Mouse (Mus musculus): Measurements from ENCODE around the gene Ero1lb. TPM values are rescaled to one million over a fixed set of nuclear protein-coding genes. Genes with fewer than 3 reads are reported as not detected.

Gene Ero1lb
- 6.9 and 7.7 TPM in 2 replicates for polyA plus RNA-seq (2014; fragmentation: Nextera tagmentation; extraction: Ambion mirVana)

DNA sequence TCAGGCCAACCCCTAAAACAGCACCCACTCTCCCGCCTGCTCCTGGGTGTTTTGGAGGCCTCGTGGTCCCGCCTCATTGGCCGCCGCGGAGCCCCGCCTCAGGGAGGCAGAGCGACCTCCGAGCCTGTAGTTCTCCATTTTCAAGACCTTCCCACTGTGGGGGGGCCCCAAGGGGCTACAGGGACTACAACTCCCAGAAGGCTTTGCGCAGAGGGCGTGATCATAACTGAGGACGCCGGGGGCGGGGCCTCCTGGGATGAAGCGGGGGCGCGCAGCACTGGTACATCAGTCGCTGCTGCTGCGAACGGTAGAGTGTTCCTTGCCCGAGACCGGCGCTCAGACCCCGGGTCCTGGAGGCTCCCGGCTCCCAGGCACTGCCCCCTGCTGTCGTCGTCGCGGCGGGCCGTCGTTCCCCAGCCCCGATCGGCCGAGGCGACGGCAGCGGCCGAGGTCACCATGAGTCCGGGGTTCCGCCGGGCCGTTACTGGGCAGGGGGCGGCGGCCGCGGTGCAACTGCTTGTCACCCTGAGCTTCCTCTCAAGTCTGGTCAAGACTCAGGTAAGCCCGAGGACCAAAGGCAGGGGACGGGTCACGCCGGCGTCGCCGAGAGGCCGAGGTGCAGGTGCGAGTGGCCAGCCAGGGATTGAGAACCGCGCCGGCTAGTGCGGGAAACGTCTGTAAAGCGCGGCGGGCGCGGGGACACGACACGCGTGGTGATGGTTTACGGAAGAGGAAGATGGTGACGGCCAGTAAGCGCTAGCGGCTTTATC, at the start of gene Ero1lb:
Ero1lb (plus strand) TSS at position 254 of the 770 bp plus-strand sequence.
- Histone ChIP-seq H3K36me3 (ENCODE audit: control insufficient read depth, insufficient read depth, low read length) (no peaks in the 10 kb centered on the region), H3K9ac (ENCODE audit: low read length) (peak within 1 kb of the TSS; percentile 81), H3K4me3 (ENCODE audit: control insufficient read depth in 1 of 2, insufficient read depth in 1 of 2, low read depth in 1 of 2, low read length in 2 of 2) (peak within 1 kb of the TSS; percentile 77 to 83), H3K4me2 (ENCODE audit: low read length) (peak within 1 kb of the TSS; percentile 95), H3K9me3 (ENCODE audit: control insufficient read depth, low read length) (no peaks in the 10 kb centered on the region), H3K27me3 (ENCODE audit: control insufficient read depth, insufficient read depth, low read length) (no peaks in the 10 kb centered on the region), H3K27ac (replicated peaks in 1 of 2; ENCODE audit: control insufficient read depth in 1 of 2, insufficient read depth in 1 of 2, low read depth in 2 of 2, low read length in 2 of 2) (peak within 1 kb of the TSS in 1 of 2 experiments; percentile 33; a peak in 1 of 4 replicates), H3K4me1 (ENCODE audit: control insufficient read depth in 2 of 2, insufficient read depth in 2 of 2, low read length in 2 of 2) (peaks cover 3 to 8% of the 10 kb centered on the region in 2 experiments)
- peak; percentile 98 for ATAC-seq (ENCODE audit: insufficient number of reproducible peaks, insufficient read depth, low FRiP score, low read depth)
- under 1% methylated on average over 73 of the region's 73 CpGs for WGBS

DNA sequence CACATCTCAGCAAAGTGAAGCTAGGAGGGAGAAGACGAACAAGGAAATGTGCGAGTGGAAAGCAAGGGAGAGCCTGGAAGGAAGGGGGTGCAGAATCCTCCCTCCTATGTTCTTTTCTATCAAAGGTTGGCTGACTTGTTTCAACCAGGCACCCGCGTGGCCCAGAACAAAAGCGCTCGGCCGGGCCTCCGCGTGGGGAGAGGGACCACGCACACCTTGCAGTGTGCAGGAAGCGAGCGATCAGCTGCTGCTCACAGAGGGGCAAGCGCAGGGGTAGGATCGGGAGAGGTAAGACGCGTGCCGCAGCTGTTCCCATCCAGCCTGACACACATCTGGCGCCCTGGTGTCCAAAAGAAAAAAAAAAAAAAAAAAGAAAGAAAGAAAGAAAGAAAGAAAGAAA, 46.3 kb upstream of the Ero1lb start:
- Histone ChIP-seq H3K9me3 (ENCODE audit: control insufficient read depth, low read length) (no peaks in the 10 kb centered on the region), H3K27me3 (ENCODE audit: control insufficient read depth, insufficient read depth, low read length) (no peaks in the 10 kb centered on the region; the same call in 1 of the 2 replicates), H3K9ac (ENCODE audit: low read length) (peak overlapping the region; percentile 72), H3K4me2 (ENCODE audit: low read length) (peak overlapping the region; percentile 100), H3K36me3 (ENCODE audit: control insufficient read depth, insufficient read depth, low read length) (no peaks in the 10 kb centered on the region), H3K4me1 (ENCODE audit: control insufficient read depth in 2 of 2, insufficient read depth in 2 of 2, low read length in 2 of 2) (no peaks in the 10 kb centered on the region), H3K4me3 (ENCODE audit: control insufficient read depth in 1 of 2, insufficient read depth in 1 of 2, low read depth in 1 of 2, low read length in 2 of 2) (peak overlapping the region; percentile 23 to 66), H3K27ac (replicated peaks in 1 of 2; ENCODE audit: control insufficient read depth in 1 of 2, insufficient read depth in 1 of 2, low read depth in 2 of 2, low read length in 2 of 2) (no peak overlapping the region)
- WGBS = 6% methylated on average over 18 of the region's 18 CpGs
- ATAC-seq (ENCODE audit: insufficient number of reproducible peaks, insufficient read depth, low FRiP score, low read depth) = no peak

DNA sequence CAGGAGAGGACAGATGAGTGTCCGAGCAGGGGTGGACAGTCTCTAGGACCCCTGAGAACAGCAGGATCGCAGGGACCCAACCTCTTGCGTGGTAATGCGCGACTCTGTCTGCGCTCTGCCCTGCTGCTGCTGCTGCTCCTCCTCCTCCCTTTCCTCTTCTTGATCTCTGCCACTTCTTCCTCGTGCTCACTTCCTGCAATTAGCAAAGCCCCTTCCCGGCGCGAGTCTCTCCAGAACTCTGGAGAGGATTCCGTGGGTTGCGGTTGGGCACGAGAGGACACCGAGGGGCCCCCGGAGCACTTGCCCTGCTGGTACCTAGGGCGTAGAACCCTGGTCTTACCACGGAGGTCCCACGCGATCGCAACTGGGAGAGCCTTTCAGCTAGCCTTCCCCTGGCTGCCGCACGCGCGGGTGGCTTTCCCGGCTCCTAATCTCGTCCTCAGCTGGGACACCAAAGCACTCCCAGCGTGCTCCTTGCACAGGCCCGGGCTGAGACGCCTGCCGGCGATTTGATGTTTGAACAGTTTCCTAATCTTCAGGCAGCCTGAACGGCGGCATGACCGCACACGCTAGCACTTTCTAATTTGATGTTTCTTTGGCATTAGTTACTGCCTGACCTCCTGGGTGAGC, 45.6 kb upstream of the Ero1lb start, which contains the start of gene Edaradd:
Edaradd (minus strand) TSS at position 484 of the 630 bp plus-strand sequence.
- Histone ChIP-seq H3K27ac (replicated peaks in 1 of 2; ENCODE audit: control insufficient read depth in 1 of 2, insufficient read depth in 1 of 2, low read depth in 2 of 2, low read length in 2 of 2) (no peak within 1 kb of the TSS), H3K27me3 (ENCODE audit: control insufficient read depth, insufficient read depth, low read length) (no peaks in the 10 kb centered on the region; the same call in 1 of the 2 replicates), H3K9me3 (ENCODE audit: control insufficient read depth, low read length) (no peaks in the 10 kb centered on the region), H3K4me3 (ENCODE audit: control insufficient read depth in 1 of 2, insufficient read depth in 1 of 2, low read depth in 1 of 2, low read length in 2 of 2) (peak within 1 kb of the TSS; percentile 53 to 66), H3K4me2 (ENCODE audit: low read length) (peak within 1 kb of the TSS; percentile 100), H3K4me1 (ENCODE audit: control insufficient read depth in 2 of 2, insufficient read depth in 2 of 2, low read length in 2 of 2) (no peaks in the 10 kb centered on the region), H3K9ac (ENCODE audit: low read length) (peak within 1 kb of the TSS; percentile 72), H3K36me3 (ENCODE audit: control insufficient read depth, insufficient read depth, low read length) (no peaks in the 10 kb centered on the region)
- peak; percentile 50; the same call in 1 of the 2 replicates for ATAC-seq (ENCODE audit: insufficient number of reproducible peaks, insufficient read depth, low FRiP score, low read depth)
- under 1% methylated on average over 35 of the region's 35 CpGs for WGBS

DNA sequence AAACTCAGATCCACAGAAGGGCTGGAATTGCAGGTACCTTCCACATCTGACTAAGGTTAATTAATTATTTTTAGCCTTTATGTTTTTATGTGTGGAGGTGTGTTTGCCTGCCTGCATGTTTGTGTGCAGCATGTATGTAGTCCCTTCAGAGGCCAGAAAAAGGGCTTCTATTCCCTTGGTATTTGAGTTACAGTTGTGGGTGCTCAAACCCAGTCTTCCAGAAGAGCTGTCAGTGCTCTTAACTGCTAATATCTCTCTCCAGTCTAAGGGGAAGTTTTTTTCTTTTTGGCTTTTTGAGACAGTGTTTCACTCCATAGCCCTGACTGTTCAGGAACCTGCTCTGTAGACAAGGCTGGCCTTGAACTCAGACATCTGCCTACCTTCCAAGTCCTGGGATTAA, 43.3 kb upstream of the Ero1lb start:
- H3K4me2 ChIP-seq (ENCODE audit: low read length) = no peak overlapping the region
- no peaks in the 10 kb centered on the region; the same call in 1 of the 2 replicates for H3K27me3 ChIP-seq (ENCODE audit: control insufficient read depth, insufficient read depth, low read length)
- no peaks in the 10 kb centered on the region for H3K9me3 ChIP-seq (ENCODE audit: control insufficient read depth, low read length)
- no peaks in the 10 kb centered on the region for H3K36me3 ChIP-seq (ENCODE audit: control insufficient read depth, insufficient read depth, low read length)
- no peak overlapping the region for H3K27ac ChIP-seq (replicated peaks in 1 of 2; ENCODE audit: control insufficient read depth in 1 of 2, insufficient read depth in 1 of 2, low read depth in 2 of 2, low read length in 2 of 2)
- H3K4me3 ChIP-seq (ENCODE audit: control insufficient read depth in 1 of 2, insufficient read depth in 1 of 2, low read depth in 1 of 2, low read length in 2 of 2) = no peak overlapping the region
- no peak for ATAC-seq (ENCODE audit: insufficient number of reproducible peaks, insufficient read depth, low FRiP score, low read depth)
- no peak overlapping the region for H3K9ac ChIP-seq (ENCODE audit: low read length)
- no peaks in the 10 kb centered on the region for H3K4me1 ChIP-seq (ENCODE audit: control insufficient read depth in 2 of 2, insufficient read depth in 2 of 2, low read length in 2 of 2)

DNA sequence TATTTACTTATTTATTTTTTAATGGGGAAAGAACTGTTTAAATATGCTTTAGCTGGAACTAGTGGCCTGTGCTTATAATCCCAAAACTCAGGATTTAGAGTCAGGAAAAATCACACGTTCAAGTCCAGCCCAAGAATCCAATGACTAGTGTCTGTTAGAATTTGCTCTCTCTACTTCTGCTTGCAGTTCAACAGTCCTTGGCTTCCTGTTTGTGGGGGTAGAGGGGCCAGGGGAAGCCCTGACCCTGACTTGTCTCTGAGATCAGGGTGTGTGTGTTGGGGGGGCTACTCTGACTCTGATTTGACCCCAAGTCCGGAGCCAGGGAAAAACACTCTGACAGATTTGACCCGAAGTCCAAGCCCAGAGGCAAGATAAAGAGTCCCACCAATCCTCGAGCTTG, 40.0 kb upstream of the Ero1lb start:
- H3K4me2 ChIP-seq (ENCODE audit: low read length) = no peak overlapping the region
- ATAC-seq (ENCODE audit: insufficient number of reproducible peaks, insufficient read depth, low FRiP score, low read depth) = no peak
- no peaks in the 10 kb centered on the region for H3K27me3 ChIP-seq (ENCODE audit: control insufficient read depth, insufficient read depth, low read length)
- H3K9ac ChIP-seq (ENCODE audit: low read length) = no peak overlapping the region
- H3K27ac ChIP-seq (replicated peaks in 1 of 2; ENCODE audit: control insufficient read depth in 1 of 2, insufficient read depth in 1 of 2, low read depth in 2 of 2, low read length in 2 of 2) = no peak overlapping the region
- H3K36me3 ChIP-seq (ENCODE audit: control insufficient read depth, insufficient read depth, low read length) = no peaks in the 10 kb centered on the region
- no peak overlapping the region for H3K4me3 ChIP-seq (ENCODE audit: control insufficient read depth in 1 of 2, insufficient read depth in 1 of 2, low read depth in 1 of 2, low read length in 2 of 2)
- H3K4me1 ChIP-seq (ENCODE audit: control insufficient read depth in 2 of 2, insufficient read depth in 2 of 2, low read length in 2 of 2) = 0 out of 4 replicates have a peak, but pooled peaks cover 0 to 6% of the 10 kb centered on the region in 2 experiments
- no peaks in the 10 kb centered on the region for H3K9me3 ChIP-seq (ENCODE audit: control insufficient read depth, low read length)
- 84% methylated on average over 4 of the region's 4 CpGs for WGBS

DNA sequence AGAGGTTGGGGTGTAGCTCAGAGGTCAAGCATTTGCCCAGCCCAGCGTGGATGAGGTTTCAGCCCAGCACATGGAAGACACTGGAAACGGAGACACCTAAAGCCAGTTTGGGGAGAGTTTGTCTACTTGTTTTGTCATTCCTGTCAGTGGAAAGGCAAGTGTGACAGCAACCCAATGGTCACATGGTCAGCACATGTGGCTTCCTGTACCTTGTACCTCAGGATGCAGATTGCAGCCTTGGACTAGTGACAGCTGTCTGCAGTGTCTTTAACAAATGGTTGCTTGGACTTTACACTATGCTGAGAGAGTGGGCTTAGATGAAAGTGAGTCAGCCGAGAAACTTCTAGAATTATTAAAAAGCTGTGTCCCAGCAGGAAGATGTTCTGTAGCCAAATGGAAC, 31.0 kb upstream of the Ero1lb start:
- Histone ChIP-seq H3K9ac (ENCODE audit: low read length) (no peak overlapping the region), H3K27ac (replicated peaks in 1 of 2; ENCODE audit: control insufficient read depth in 1 of 2, insufficient read depth in 1 of 2, low read depth in 2 of 2, low read length in 2 of 2) (no peak overlapping the region), H3K4me2 (ENCODE audit: low read length) (no peak overlapping the region), H3K4me1 (ENCODE audit: control insufficient read depth in 2 of 2, insufficient read depth in 2 of 2, low read length in 2 of 2) (no peaks in the 10 kb centered on the region), H3K4me3 (ENCODE audit: control insufficient read depth in 1 of 2, insufficient read depth in 1 of 2, low read depth in 1 of 2, low read length in 2 of 2) (no peak overlapping the region), H3K9me3 (ENCODE audit: control insufficient read depth, low read length) (0 out of 2 replicates have a peak, but pooled peaks cover 3% of the 10 kb centered on the region), H3K36me3 (ENCODE audit: control insufficient read depth, insufficient read depth, low read length) (no peaks in the 10 kb centered on the region), H3K27me3 (ENCODE audit: control insufficient read depth, insufficient read depth, low read length) (no peaks in the 10 kb centered on the region)
- ATAC-seq (ENCODE audit: insufficient number of reproducible peaks, insufficient read depth, low FRiP score, low read depth) = no peak
- 74% methylated on average over 3 of the region's 3 CpGs for WGBS

DNA sequence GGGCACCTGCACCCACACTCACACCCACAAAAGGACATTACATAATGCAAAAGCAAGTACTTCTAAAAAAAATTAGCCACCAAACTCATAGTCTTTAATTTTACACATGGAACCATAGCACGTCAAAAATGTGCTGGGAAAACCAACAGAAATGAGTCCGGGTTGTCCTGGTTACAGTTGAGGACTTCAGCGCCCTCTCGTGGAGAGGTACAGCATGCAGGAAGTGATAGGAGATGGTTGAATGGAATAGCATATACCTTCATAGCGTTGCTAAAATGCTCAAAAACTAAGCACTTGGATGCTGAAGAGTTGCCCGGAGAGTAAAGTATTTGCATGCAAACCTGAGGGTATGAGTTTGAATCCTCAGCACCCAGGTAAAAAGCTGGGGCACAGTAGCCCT, 27.7 kb upstream of the Ero1lb start:
- Histone ChIP-seq H3K9ac (ENCODE audit: low read length) (no peak overlapping the region), H3K4me1 (ENCODE audit: control insufficient read depth in 2 of 2, insufficient read depth in 2 of 2, low read length in 2 of 2) (peaks cover 7 to 8% of the 10 kb centered on the region in 2 experiments), H3K27me3 (ENCODE audit: control insufficient read depth, insufficient read depth, low read length) (no peaks in the 10 kb centered on the region), H3K27ac (replicated peaks in 1 of 2; ENCODE audit: control insufficient read depth in 1 of 2, insufficient read depth in 1 of 2, low read depth in 2 of 2, low read length in 2 of 2) (no peak overlapping the region), H3K9me3 (ENCODE audit: control insufficient read depth, low read length) (0 out of 2 replicates have a peak, but pooled peaks cover 3% of the 10 kb centered on the region), H3K4me2 (ENCODE audit: low read length) (no peak overlapping the region), H3K36me3 (ENCODE audit: control insufficient read depth, insufficient read depth, low read length) (no peaks in the 10 kb centered on the region), H3K4me3 (ENCODE audit: control insufficient read depth in 1 of 2, insufficient read depth in 1 of 2, low read depth in 1 of 2, low read length in 2 of 2) (no peak overlapping the region)
- ATAC-seq (ENCODE audit: insufficient number of reproducible peaks, insufficient read depth, low FRiP score, low read depth) = no peak
- 81% methylated on average over 6 of the region's 6 CpGs for WGBS
